Mouse (Mus musculus) hindlimb bud, embryonic 11.5 days (tissue): Measurements from ENCODE around the gene Spryd7.
A peak's percentile ranks its signal among the peaks of the same experiment; 100 is the strongest.

Experiments
- DNase-seq: peaks from one replicate; pipeline ENCODE4 v3.0.0-alpha.2; 2012; ENCODE audit warnings: low read depth, low spot score; ENCODE audit errors: extremely low spot score

The Spryd7 gene

DNA sequence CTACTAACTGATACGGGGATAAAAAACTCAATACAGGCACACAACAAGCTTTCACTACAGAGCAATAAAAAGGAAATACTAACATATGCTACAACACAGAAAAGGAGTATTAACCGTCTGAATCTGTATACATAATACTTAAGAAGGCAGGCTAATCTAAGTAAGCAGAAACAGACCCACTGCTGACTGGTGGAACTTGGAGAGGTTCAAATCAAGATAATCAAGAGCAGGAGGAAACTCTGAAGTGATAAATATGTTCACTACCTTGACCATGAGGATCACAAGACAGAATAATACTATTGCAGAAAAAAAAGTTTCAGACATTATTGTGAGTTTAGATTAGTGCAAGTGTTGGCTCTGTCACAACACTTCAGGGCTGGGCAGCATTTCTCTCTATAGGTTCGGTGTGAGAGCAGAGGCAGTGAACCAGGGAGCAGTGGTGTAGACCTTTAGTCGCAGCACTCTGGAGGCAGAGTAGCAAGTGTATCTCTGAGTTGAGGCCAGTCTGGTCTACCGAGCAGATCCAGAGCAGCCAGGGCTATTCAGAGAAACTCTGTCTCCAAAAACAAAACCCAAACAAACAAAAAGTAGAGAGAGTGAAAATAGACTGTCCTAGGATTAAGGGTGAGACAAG is 19.9 kb downstream of the Spryd7 start:
- DNase-seq: no peak

DNA sequence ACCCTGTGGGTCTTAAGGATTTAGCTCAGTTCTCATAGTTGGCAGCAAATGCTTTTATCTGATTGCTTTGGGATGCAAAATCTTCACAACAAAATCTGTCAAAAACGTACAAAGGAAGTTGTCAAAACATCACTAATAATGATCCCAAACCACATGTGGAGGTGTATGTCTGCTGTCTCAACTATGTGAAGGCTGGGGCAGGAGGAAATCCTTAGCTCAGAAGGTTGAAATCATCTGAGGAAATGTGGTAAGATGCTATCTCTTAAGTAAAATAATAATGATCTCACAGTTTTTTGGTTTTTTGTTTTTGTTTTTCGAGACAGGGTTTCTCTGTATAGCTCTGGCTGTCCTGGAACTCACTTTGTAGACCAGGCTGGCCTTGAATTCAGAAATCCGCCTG is 20.9 kb downstream of the Spryd7 start:
- no peak for DNase-seq

DNA sequence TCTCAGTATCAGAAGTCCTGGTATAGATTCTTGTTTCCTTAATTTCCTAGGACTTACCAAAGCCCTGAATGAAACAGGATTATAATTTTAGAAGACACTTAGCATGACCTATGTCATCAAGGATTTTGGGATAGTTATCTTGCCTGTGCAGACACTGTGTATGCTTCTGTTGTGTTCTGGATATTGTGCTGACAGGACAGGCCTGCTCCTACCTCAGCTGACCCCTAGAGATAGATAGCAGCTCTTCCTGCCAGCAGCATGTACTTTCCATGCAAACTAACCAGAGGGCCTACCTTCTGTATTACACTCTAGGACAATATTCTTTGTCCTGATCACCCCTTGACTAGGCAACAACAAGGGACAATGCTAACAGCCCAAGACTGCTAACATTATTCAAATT is 25.7 kb downstream of the Spryd7 start:
- DNase-seq: no peak

DNA sequence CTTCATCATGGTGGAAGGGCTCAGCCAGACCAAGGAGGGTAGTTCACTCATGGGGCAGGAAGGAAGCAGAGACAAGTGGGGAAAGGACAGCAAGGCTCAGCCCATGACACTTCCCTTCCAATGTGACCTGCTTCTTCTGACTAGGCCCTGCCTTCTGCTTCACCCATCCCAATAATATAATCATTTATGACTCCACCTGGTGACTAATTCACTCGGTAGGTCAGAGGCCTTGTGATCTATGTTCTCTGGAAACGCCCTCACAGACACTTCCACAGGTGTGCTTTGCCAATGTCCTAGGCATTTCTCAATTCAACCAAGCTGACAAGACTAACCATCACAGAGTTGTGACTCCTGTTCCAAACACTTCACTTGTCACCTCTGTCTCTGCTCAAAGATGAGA is 26.3 kb downstream of the Spryd7 start:
- no peak for DNase-seq

DNA sequence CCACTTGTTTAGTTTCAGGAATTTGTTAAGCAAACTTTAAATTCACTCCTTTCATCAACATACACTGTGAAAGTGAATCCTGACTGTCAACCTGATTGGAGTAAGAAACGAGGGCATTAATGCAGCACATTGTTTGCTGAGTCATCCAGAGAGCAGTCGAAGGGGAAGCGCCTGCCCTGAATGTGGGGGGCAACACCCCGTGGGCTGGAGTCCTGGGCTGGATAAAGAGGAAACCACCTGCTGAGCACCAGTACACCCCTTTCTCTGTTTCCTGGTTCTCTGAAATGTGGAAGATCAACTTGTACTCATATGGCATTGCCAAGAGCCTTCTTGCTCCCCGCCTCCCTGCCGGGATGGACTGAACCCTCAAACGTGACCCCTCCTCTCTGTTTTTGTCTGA is 27.2 kb downstream of the Spryd7 start:
- no peak for DNase-seq

DNA sequence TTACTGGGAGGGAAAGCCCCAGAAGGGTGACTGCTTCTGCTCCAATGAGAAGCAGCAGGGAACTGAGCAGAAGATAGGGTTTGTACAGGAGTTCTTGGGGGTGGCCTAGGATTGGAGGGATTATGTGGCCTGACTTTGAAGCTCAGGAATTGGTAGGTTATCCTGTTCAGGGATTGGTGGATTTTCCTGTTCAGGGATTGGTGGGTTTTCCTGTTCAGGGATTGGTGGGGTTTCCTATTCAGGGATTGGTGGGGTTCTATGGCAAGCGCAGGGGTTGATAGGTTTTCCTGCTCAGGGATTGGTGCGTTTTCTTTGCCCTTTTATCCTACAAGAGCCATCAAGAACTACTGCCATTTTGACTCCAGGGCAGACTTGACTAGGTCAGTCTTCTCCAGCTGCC is 30.7 kb downstream of the Spryd7 start:
- DNase-seq: no peak

DNA sequence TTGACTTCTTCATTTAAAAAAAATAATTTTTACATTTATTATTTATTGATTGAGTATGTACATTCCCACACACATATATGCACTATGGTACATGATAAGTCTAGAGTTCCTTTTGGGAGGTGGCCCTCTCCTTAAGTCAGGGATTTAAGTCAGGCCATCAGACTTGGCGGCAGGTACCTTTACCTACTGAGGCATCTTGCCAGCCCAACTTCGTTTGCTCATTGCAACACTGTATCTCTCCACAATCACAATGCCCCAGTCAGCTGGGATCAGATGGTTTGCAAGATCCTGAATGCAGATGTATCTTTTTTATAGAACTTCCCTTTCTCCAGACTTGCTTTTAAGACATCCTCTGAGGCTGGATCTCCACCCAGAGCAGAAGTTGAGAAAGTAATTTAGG is 32.9 kb downstream of the Spryd7 start:
- no peak for DNase-seq

DNA sequence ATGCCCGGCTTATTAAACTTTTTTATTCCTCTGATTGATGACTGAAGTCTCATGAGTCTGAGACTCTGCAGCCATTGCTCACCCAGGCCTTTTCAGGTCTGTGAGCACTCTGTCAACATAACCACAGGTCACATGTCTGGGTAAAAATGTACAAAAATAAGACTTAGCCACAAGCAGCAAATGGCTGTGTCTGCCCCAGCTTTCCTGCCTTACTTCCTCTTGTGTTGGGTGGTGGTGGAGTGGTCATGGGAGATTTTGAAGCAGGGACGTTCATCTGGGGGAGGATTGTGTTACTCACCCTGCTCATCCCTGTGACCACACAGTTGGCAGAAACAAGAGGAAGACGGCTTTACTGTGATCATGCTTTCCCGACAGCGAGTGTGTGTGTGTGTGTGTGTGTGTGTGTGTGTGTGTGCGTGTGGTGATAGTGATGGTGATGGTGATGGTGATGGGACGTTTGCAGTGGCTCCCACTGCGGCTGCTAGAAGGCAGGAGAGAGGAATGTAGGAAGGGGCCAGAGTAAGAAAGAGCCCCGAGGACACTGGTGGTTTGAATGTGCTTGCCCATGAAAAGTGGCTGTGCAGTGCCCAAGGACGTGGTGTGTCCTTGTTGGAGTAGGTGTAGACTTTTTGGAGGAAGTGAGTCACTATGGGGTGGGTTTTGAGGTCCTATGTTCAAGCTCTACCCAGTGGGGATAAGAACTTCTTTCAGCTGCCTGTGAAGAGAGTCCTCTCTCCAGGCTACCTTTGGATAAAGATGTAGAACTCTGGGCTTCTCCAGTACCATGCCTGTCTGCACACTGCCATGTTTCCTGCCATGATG is 37.8 kb downstream of the Spryd7 start:
- DNase-seq: no peak

DNA sequence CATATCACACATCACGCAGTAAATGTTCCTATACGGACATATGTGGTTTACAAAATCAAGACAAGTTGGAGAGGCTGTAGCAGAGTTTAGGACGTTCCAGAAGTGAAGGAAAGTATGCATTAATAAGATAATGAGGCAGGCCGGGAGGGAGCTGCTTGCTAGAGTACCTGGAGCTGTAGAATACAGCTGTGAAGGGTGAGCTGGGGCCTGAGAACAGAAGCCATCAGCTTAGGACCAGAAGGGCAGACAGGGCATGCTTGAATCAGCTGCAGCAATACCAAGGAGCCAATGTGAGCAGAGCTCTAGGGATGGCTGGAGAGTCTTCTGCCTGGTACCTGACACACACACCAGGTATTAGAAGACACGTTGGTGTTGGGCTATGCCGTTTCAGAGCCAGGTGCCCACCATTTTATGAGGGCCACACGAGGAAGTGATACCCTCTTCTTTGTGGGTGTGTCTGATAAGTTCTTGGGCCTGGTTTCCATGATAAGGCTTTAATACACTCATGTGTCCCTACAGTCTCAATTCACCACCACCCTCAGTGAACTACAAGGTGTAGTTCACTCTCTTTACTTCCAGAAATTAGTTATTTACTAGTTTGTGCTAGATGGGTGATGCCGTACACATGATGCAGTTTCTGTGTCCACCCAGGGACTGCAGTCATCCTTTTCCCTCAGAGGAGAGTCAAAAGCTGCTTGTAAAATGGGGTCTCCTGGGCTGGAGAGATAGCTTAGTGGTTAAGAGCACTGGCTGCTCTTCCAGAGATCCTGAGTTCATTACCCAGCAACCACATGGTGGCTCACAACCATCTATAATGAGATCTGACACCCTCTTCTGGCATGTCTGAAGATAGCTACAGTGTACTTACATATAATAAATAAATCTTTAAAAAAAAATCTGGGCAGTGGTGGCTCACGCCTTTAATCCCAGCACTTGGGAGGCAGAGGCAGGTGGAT is 39.9 kb downstream of the Spryd7 start:
- DNase-seq: no peak

DNA sequence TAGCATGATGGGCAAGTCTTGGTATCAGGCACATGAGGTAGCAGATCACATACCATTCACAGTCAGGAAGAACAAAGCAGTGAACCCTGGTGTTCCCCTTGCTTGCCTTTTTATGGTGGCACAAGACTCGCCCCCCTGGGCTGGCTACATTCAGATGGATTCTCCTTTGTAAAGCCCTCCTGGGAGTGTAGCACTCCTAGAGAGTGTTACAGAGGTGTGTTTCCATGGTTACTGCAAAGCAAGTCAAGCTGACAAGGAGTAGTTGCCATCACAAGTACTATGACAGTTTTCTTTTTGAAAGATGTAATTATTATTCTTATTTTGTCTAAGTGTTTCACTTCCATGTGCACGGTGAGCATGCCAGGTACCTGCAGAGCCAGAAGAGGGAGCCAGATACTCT is 45.2 kb downstream of the Spryd7 start:
- no peak for DNase-seq

DNA sequence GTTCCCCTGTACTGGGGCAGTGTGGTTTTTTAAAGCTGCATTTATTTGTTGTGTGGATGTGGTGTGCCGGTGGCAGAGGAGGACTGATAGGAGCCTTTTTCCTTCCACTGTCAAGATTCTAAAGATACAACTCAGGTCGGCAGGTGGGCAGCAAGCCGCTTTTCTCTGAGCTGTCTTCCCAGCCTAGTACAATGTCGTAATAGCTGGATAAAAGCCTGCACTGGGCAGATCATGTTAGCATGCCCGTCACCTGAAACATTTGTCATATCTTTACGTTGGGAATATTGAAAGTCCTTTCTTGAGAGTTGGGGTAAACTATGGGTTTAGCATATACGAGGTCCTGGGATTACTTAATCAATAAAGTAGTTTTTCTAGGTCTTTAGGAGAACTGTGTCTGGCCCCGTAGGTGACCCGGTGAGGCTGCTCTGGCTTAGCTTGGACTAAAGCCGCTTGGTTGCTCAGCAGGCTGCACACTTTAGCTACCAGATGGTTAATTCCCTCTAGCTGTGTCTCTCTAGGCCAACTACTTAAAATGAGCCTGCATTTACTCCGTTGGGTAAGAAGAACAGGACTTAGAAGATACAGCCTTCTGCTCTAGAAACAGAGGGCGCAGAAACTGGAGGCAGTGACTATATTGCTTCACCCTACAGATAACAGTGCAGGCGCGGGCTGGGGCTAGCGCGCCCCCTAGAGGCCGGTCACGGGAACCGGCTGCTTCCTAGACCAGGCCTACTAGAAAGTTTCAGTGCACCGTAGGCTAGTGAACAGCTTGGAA is 58.8 kb downstream of the Spryd7 start:
- DNase-seq: peak; percentile 10

DNA sequence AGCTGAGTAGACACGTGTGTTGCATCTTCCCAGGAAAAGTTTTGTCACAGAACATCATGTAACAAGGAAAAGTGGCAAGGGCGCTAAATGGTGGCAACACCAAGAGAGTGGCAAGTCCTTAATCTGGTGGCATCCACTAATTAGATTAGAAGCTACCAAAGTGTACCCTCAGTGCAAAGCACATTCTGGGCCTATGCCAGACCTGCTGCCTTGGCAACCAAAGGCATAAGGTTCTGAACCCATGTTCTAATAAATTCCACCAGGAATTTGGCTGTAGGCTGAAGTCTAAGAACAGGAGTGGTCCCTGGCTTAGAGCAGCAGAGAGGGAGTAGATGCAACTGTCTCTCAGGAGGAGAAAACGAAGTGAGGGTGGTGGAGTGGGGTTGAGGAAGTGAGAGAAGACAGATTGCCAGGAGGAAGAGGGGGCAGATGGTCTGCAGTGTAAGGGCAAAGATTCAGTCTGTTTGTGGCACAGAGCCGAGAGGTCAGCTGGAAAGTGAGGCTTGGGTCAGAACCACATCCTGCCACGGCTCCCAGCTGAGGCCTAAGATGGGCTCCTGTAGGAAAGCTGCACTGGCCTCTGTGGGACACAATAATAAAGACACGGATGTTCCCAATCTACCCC is 63.1 kb downstream of the Spryd7 start:
- DNase-seq: no peak
